Mouse (Mus musculus) cortical plate, adult 2 months (tissue): ENCODE data around the gene Cpz.

Source experiments
- CTCF ChIP-seq: fragments of 200-500 bp; IDR thresholded peaks from 2 replicates; pipeline ENCODE4 v1.5.1; 2011; ENCODE audit warnings: mild to moderate bottlenecking, control low read depth, low read length; ENCODE audit not compliant: insufficient read depth; ENCODE audit errors: extremely low read depth
- POLR2A ChIP-seq: fragments of 200-500 bp; IDR thresholded peaks from 2 replicates; pipeline ENCODE4 v1.6.1; 2011; ENCODE audit warnings: mild to moderate bottlenecking, low read length, control low read depth; ENCODE audit not compliant: insufficient read depth; ENCODE audit errors: extremely low read depth

GRCm38 (mm10) chr5:35494773-35495390 lies 30.6 kb downstream of the Cpz start:
- TF ChIP-seq CTCF (no peak), POLR2A (no peak)
